Mouse (Mus musculus) forelimb bud, embryonic 11.5 days (tissue): Measurements from ENCODE around the gene Gm3233.
"Not testable (repeated sequence)": the region's sequence is repeated elsewhere in the genome, so short reads cannot be mapped to it uniquely, and the experiment has no call there.

ENCODE experiments used
- DNase-seq: peaks from one replicate; pipeline ENCODE4 v3.0.0-alpha.2; 2012; ENCODE audit warnings: low read depth, low spot score

Gm3233 gene

GRCm38 (mm10) chr10:77759582-77759981 lies at the start of gene Gm3233:
Gene Gm3233 (minus strand): TSS chr10:77759682.
- DNase-seq: not testable (repeated sequence)

GRCm38 (mm10) chr10:77804095-77804494 lies 44.6 kb upstream of the Gm3233 start:
- DNase-seq: no peak

- DNase-seq: peak; percentile 9
These were observed 39.5 kb upstream of the Gm3233 start, which contains the start of gene Gm19668 for GRCm38 (mm10) chr10:77798921-77799508. Gene Gm19668 (minus strand): TSS chr10:77799133.

GRCm38 (mm10) chr10:77798164-77798920 lies 38.9 kb upstream of the Gm3233 start:
- DNase-seq: not testable (repeated sequence)

- DNase-seq: no peak
These were observed 38.2 kb upstream of the Gm3233 start for GRCm38 (mm10) chr10:77797677-77798076.

GRCm38 (mm10) chr10:77794976-77795375 lies 35.5 kb upstream of the Gm3233 start, which contains the start of gene Gm9639:
Gene Gm9639 (minus strand): TSS chr10:77795076.
- no peak for DNase-seq

- DNase-seq: no peak
These were observed 29.1 kb upstream of the Gm3233 start for GRCm38 (mm10) chr10:77788621-77789020.

- DNase-seq: not testable (repeated sequence)
These were observed 28.4 kb upstream of the Gm3233 start, which contains the start of gene Gm7137 for GRCm38 (mm10) chr10:77787876-77788275. Gene Gm7137 (minus strand): TSS chr10:77788200.

GRCm38 (mm10) chr10:77783396-77783795 lies 23.9 kb upstream of the Gm3233 start:
- not testable (repeated sequence) for DNase-seq

- not testable (repeated sequence) for DNase-seq
These were observed 23.0 kb upstream of the Gm3233 start, which contains the start of gene Gm3250 for GRCm38 (mm10) chr10:77782442-77782841. Gene Gm3250 (minus strand): TSS chr10:77782542.

GRCm38 (mm10) chr10:77776844-77777243 lies 17.4 kb upstream of the Gm3233 start, which contains the start of gene Gm7138:
Gene Gm7138 (minus strand): TSS chr10:77776944.
- DNase-seq: not testable (repeated sequence)

- DNase-seq: not testable (repeated sequence)
These were observed 12.7 kb upstream of the Gm3233 start for GRCm38 (mm10) chr10:77772142-77772541.

GRCm38 (mm10) chr10:77771225-77771624 lies 11.7 kb upstream of the Gm3233 start, which contains the start of gene Gm3238:
Gene Gm3238 (minus strand): TSS chr10:77771325.
- not testable (repeated sequence) for DNase-seq

GRCm38 (mm10) chr10:77769727-77770126 lies 10.2 kb upstream of the Gm3233 start:
- DNase-seq: no peak

- DNase-seq: no peak
These were observed 6.0 kb downstream of the Gm3233 start for GRCm38 (mm10) chr10:77753448-77753847.

GRCm38 (mm10) chr10:77752312-77752711 lies 7.2 kb downstream of the Gm3233 start:
- DNase-seq: not testable (repeated sequence)

- DNase-seq: not testable (repeated sequence)
These were observed 8.2 kb downstream of the Gm3233 start, which contains the start of gene Gm9736 for GRCm38 (mm10) chr10:77751254-77751653. Gene Gm9736 (minus strand): TSS chr10:77751354.

- not testable (repeated sequence) for DNase-seq
These were observed 8.8 kb downstream of the Gm3233 start for GRCm38 (mm10) chr10:77750686-77751085.

GRCm38 (mm10) chr10:77741924-77742688 lies 17.4 kb downstream of the Gm3233 start, which contains the start of gene Gm18596:
Gene Gm18596 (minus strand): TSS chr10:77742638.
- not testable (repeated sequence) for DNase-seq

- DNase-seq: no peak
These were observed 20.6 kb downstream of the Gm3233 start for GRCm38 (mm10) chr10:77738929-77739328.

- DNase-seq: no peak
These were observed 23.6 kb downstream of the Gm3233 start for GRCm38 (mm10) chr10:77735928-77736327.
